Mouse (Mus musculus) limb, embryonic 10.5 days (tissue): ENCODE data around the gene Ap1b1. TPM values are rescaled to one million over a fixed set of nuclear protein-coding genes. Genes with fewer than 3 reads are reported as not detected.
A peak's percentile ranks its signal among the peaks of the same experiment; 100 is the strongest.

Experiments
- DNase-seq: peaks from one replicate; pipeline ENCODE4 v3.0.0-alpha.2; 2017; ENCODE audit warnings: low spot score
- H3K27ac ChIP-seq: fragments of 300-500 bp; sonication (generic); 2 replicates; pipeline ENCODE4 v1.5.1; 2016; ENCODE audit warnings: mild to moderate bottlenecking
- H3K27me3 ChIP-seq: fragments of 300-500 bp; sonication (generic); 2 replicates; pipeline ENCODE4 v1.6.1; 2016; ENCODE audit warnings: low read depth, mild to moderate bottlenecking; ENCODE audit not compliant: poor library complexity, severe bottlenecking
- H3K36me3 ChIP-seq: fragments of 300-500 bp; sonication (generic); 2 replicates; pipeline ENCODE4 v1.6.1; 2016; ENCODE audit warnings: mild to moderate bottlenecking, moderate library complexity
- H3K4me1 ChIP-seq: fragments of 300-500 bp; sonication (generic); 2 replicates; pipeline ENCODE4 v1.6.1; 2016
- H3K4me3 ChIP-seq: fragments of 300-500 bp; sonication (generic); 2 replicates; pipeline ENCODE4 v1.5.1; 2016; ENCODE audit warnings: mild to moderate bottlenecking, moderate library complexity
- H3K9me3 ChIP-seq: fragments of 300-500 bp; sonication (generic); replicated peaks from 2 replicates; pipeline ENCODE4 v1.6.1; 2016; ENCODE audit warnings: mild to moderate bottlenecking
- WGBS: fragments of 180-500 bp; shearing (Covaris S2); methylation state at CpG from one replicate; pipeline ENCODE4 v1.1.7; 2016; 5-methylcytosine and 5-hydroxymethylcytosine counted together
- polyA plus RNA-seq: library from polyadenylated mRNA; unstranded; fragments of >200 nt; fragmentation: Nextera tagmentation; extraction: Ambion mirVana; gene quantifications from 2 replicates; pipeline ENCODE4 v1.2.1, GENCODE M21; 2016

Ap1b1 gene
- polyA plus RNA-seq, 1 experiment from 2014 or later, result 60.2 TPM

- Histone ChIP-seq H3K36me3 (no peaks in the 10 kb centered on the region), H3K4me1 (no peaks in the 10 kb centered on the region), H3K27me3 (peaks cover 56% of the 10 kb centered on the region; the same call in 1 of the 2 replicates), H3K27ac (no peak overlapping the region), H3K9me3 (no peaks in the 10 kb centered on the region), H3K4me3 (no peak overlapping the region)
- no peak for DNase-seq
- WGBS, result 61% methylated on average over 10 of the region's 10 CpGs
These were observed 18.2 kb upstream of the Ap1b1 start for GRCm38 (mm10) chr11:4968376-4968775.

- DNase-seq, result peak; percentile 61
- Histone ChIP-seq H3K27me3 (peaks cover 80% of the 10 kb centered on the region), H3K4me1 (0 out of 2 replicates have a peak, but pooled peaks cover 2% of the 10 kb centered on the region), H3K4me3 (no peak overlapping the region), H3K9me3 (no peaks in the 10 kb centered on the region), H3K27ac (no peak overlapping the region), H3K36me3 (no peaks in the 10 kb centered on the region)
- 65% methylated on average over 13 of the region's 13 CpGs for WGBS
These were observed 13.4 kb upstream of the Ap1b1 start for GRCm38 (mm10) chr11:4972967-4973870.

GRCm38 (mm10) chr11:4973871-4974256 is 12.8 kb upstream of the Ap1b1 start:
- Histone ChIP-seq H3K27ac (no peak overlapping the region), H3K36me3 (no peaks in the 10 kb centered on the region), H3K4me1 (0 out of 2 replicates have a peak, but pooled peaks cover 2% of the 10 kb centered on the region), H3K9me3 (no peaks in the 10 kb centered on the region), H3K4me3 (no peak overlapping the region), H3K27me3 (peaks cover 81% of the 10 kb centered on the region)
- no peak for DNase-seq
- 88% methylated on average over 2 of the region's 2 CpGs for WGBS

- Histone ChIP-seq H3K27ac (no peak overlapping the region), H3K9me3 (no peaks in the 10 kb centered on the region), H3K27me3 (peaks cover 85% of the 10 kb centered on the region), H3K36me3 (no peaks in the 10 kb centered on the region), H3K4me1 (0 out of 2 replicates have a peak, but pooled peaks cover 2% of the 10 kb centered on the region), H3K4me3 (no peak overlapping the region)
- 85% methylated on average over 11 of the region's 11 CpGs for WGBS
- DNase-seq, result no peak
These were observed 12.1 kb upstream of the Ap1b1 start for GRCm38 (mm10) chr11:4974376-4975122.

- Histone ChIP-seq H3K9me3 (no peaks in the 10 kb centered on the region), H3K4me3 (no peak overlapping the region), H3K4me1 (0 out of 2 replicates have a peak, but pooled peaks cover 2% of the 10 kb centered on the region), H3K27me3 (peaks cover 82% of the 10 kb centered on the region), H3K27ac (no peak overlapping the region), H3K36me3 (no peaks in the 10 kb centered on the region)
- WGBS, result 12% methylated on average over 14 of the region's 14 CpGs
- peak; percentile 80 for DNase-seq
These were observed 11.0 kb upstream of the Ap1b1 start for GRCm38 (mm10) chr11:4975623-4976022.

DNA sequence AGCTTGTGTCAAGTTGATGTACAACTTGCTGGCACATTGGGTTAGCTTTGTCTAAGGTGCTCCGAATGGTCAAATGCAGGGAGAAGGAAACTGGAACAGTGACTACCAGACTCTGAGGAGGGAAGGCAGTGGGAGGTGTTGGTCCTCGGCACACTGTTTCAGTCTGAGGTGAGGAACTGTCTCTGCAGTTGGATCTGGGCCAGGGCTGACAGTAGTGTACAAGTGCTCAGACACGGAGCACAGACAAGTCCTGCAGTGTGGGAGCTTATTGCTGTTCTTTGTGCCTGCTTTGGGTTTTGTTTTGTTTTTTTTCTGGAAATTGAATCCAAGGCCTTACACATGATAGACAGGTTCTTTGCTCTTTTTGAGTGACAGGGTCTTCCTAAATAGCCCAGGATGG is 3.6 kb upstream of the Ap1b1 start:
- no peak overlapping the region for H3K27ac ChIP-seq
- H3K27me3 ChIP-seq, result peaks cover 72% of the 10 kb centered on the region
- H3K36me3 ChIP-seq, result no peaks in the 10 kb centered on the region
- H3K4me3 ChIP-seq, result no peak overlapping the region
- DNase-seq, result no peak
- H3K9me3 ChIP-seq, result no peaks in the 10 kb centered on the region
- peaks cover 16% of the 10 kb centered on the region for H3K4me1 ChIP-seq
- WGBS, result 77% methylated on average over 3 of the region's 3 CpGs

DNA sequence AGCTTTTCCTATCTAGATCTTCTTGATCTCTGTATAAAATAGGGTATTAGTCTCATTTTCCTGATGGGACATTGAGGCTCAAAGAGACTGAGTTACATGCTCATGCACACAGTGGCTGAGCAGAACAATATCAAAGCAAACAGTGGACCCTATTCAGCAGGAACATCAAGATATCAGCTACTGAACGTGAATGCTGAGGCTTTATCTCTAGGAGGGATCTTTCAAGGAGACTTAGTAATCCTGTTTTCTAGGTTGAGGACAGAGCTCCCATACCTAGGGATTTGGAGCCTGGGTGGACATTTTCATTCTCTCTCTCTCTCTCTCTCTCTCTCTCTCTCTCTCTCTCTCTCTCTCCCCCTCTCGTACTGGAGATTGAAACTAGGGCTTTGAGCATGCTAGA is 3.1 kb upstream of the Ap1b1 start:
- Histone ChIP-seq H3K27ac (no peak overlapping the region), H3K36me3 (peaks cover 1% of the 10 kb centered on the region; the same call in 1 of the 2 replicates), H3K27me3 (peaks cover 67% of the 10 kb centered on the region), H3K4me3 (no peak overlapping the region), H3K9me3 (no peaks in the 10 kb centered on the region), H3K4me1 (peaks cover 16% of the 10 kb centered on the region)
- 73% methylated on average over 2 of the region's 2 CpGs for WGBS
- DNase-seq, result no peak

DNA sequence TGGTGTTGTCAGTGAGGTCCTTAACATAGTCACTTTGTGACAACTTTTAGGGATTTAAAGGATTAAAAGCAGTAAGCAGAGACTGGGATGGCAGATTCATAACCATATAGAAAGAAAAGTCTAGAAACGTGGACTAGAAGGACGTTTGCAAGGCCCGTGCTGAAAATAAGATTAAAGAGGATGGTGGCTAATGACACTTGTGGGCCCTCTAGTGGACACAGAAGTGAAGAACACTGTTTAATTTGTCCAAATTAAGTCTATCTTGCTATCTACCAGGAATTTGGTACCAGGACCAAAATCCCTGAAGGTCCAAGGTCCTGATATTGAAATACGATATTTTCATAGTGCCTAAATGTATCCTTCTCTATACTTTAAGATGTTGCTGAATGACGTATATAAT is 2.4 kb upstream of the Ap1b1 start:
- Histone ChIP-seq H3K4me1 (peaks cover 16% of the 10 kb centered on the region), H3K27me3 (peaks cover 60% of the 10 kb centered on the region), H3K36me3 (peaks cover 7% of the 10 kb centered on the region; the same call in 1 of the 2 replicates), H3K27ac (no peak overlapping the region), H3K9me3 (no peaks in the 10 kb centered on the region), H3K4me3 (no peak overlapping the region)
- no peak for DNase-seq
- whole genome bisulfite sequencing, result 6% methylated on average over 5 of the region's 5 CpGs

DNA sequence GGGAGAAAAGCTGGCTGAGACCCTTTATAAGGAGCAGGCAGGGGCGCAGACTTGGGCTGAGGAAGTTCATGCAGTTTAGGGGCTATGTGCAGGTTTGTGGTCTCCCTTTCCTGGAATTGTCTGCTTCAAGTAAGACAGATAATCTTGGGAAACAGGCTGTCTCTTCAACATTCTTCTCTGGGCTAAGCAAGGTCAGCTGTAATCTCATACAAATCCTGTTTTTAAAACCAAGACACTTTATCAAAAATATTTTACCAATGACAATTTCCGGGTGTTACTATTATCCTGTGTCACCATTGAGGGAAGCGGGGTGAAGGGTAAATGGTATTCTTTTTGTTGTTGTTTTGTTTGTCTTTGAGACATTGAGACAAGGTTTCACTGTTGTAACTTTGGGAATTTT is 1.8 kb upstream of the Ap1b1 start:
- H3K27me3 ChIP-seq, result peaks cover 56% of the 10 kb centered on the region
- no peak for DNase-seq
- peaks cover 7% of the 10 kb centered on the region; the same call in 1 of the 2 replicates for H3K36me3 ChIP-seq
- H3K27ac ChIP-seq, result no peak overlapping the region
- no peak overlapping the region for H3K4me3 ChIP-seq
- peaks cover 16% of the 10 kb centered on the region for H3K4me1 ChIP-seq
- no peaks in the 10 kb centered on the region for H3K9me3 ChIP-seq
- 81% methylated on average over 3 of the region's 3 CpGs for WGBS

- WGBS, result 68% methylated on average over 11 of the region's 11 CpGs
- H3K27ac ChIP-seq, result no peak overlapping the region
These were observed 846 bp downstream of the Ap1b1 start for GRCm38 (mm10) chr11:4987487-4987852.

GRCm38 (mm10) chr11:4989187-4989586 is 2.6 kb downstream of the Ap1b1 start:
- 86% methylated on average over 3 of the region's 3 CpGs for WGBS
- peaks cover 17% of the 10 kb centered on the region; the same call in 1 of the 2 replicates for H3K27me3 ChIP-seq
- no peak for DNase-seq
- peaks cover 7% of the 10 kb centered on the region; the same call in 1 of the 2 replicates for H3K36me3 ChIP-seq
- H3K4me1 ChIP-seq, result peaks cover 16% of the 10 kb centered on the region
- H3K27ac ChIP-seq, result no peak overlapping the region
- no peak overlapping the region for H3K4me3 ChIP-seq
- no peaks in the 10 kb centered on the region for H3K9me3 ChIP-seq

More at GRCm38 (mm10) chr11:4987487-4987852, 846 bp downstream of the Ap1b1 start:
- DNase-seq, result no peak
- Histone ChIP-seq H3K4me3 (peak overlapping the region; percentile 72), H3K4me1 (peaks cover 16% of the 10 kb centered on the region), H3K27me3 (peaks cover 33% of the 10 kb centered on the region), H3K36me3 (peaks cover 7% of the 10 kb centered on the region; the same call in 1 of the 2 replicates), H3K9me3 (no peaks in the 10 kb centered on the region)

GRCm38 (mm10) chr11:4992471-4992870 is 5.8 kb downstream of the Ap1b1 start:
- Histone ChIP-seq H3K27ac (no peak overlapping the region), H3K27me3 (0 out of 2 replicates have a peak, but pooled peaks cover 3% of the 10 kb centered on the region), H3K4me3 (no peak overlapping the region), H3K4me1 (peaks cover 5% of the 10 kb centered on the region), H3K36me3 (peaks cover 12% of the 10 kb centered on the region), H3K9me3 (no peaks in the 10 kb centered on the region)
- no peak for DNase-seq
- WGBS, result 89% methylated on average over 2 of the region's 2 CpGs

GRCm38 (mm10) chr11:4995676-4996075 is 9.1 kb downstream of the Ap1b1 start:
- Histone ChIP-seq H3K36me3 (peaks cover 14% of the 10 kb centered on the region), H3K27me3 (no peaks in the 10 kb centered on the region), H3K27ac (no peak overlapping the region), H3K4me1 (peaks cover 13% of the 10 kb centered on the region), H3K9me3 (no peaks in the 10 kb centered on the region), H3K4me3 (no peak overlapping the region)
- WGBS, result 92% methylated on average over 3 of the region's 3 CpGs
- no peak for DNase-seq
